Mouse (Mus musculus) liver, adult 2 months (tissue): ENCODE measurements around the gene Col4a1. TPM values are rescaled to one million over a fixed set of nuclear protein-coding genes. Genes with fewer than 3 reads are reported as not detected.

Experiments used
- DNase-seq: peaks from one replicate; pipeline ENCODE4 v3.0.0-alpha.2; 2011; ENCODE audit warnings: low read depth, low spot score; ENCODE audit errors: extremely low read depth
- H3K27ac ChIP-seq: fragments of 200-500 bp; replicated peaks from 2 replicates; pipeline ENCODE4 v1.5.1; 2012; ENCODE audit warnings: low read depth, mild to moderate bottlenecking, control low read depth, inconsistent platforms, low read length; ENCODE audit not compliant: insufficient read depth
- H3K27me3 ChIP-seq: fragments of 200-500 bp; 2 replicates; pipeline ENCODE4 v1.6.1; 2012; ENCODE audit warnings: mild to moderate bottlenecking, moderate library complexity, low read length, inconsistent platforms; ENCODE audit not compliant: control insufficient read depth, insufficient read depth
- H3K36me3 ChIP-seq: fragments of 200-500 bp; 2 replicates; pipeline ENCODE4 v1.6.1; 2012; ENCODE audit warnings: low read length, inconsistent platforms; ENCODE audit not compliant: control insufficient read depth, insufficient read depth
- H3K4me1 ChIP-seq: fragments of 200-500 bp; 2 replicates; pipeline ENCODE4 v1.6.1; 2011; ENCODE audit warnings: low read length; ENCODE audit not compliant: control insufficient read depth, insufficient read depth
- H3K4me3 ChIP-seq: fragments of 200-500 bp; 2 replicates; pipeline ENCODE4 v1.5.1; 2011; ENCODE audit warnings: low read depth, mild to moderate bottlenecking, control low read depth, low read length, moderate library complexity; ENCODE audit not compliant: insufficient read depth
- H3K79me2 ChIP-seq: fragments of 200-500 bp; 2 replicates; pipeline ENCODE4 v1.6.1; 2012; ENCODE audit warnings: inconsistent platforms, mild to moderate bottlenecking, low read length, moderate library complexity; ENCODE audit not compliant: control insufficient read depth, insufficient read depth
- H3K9ac ChIP-seq: fragments of 200-500 bp; 2 replicates; pipeline ENCODE4 v1.6.1; 2012; ENCODE audit warnings: low read depth, mild to moderate bottlenecking, control low read depth, inconsistent platforms, low read length
- CTCF ChIP-seq: fragments of 200-500 bp; IDR thresholded peaks from 2 replicates; pipeline ENCODE4 v1.5.1; 2011; ENCODE audit warnings: low read depth, low read length, control low read depth
- POLR2A ChIP-seq: fragments of 200-500 bp; IDR thresholded peaks from 2 replicates; pipeline ENCODE4 v1.6.1; 2011; ENCODE audit warnings: low read length, control low read depth; ENCODE audit not compliant: insufficient read depth; ENCODE audit errors: extremely low read depth
- WGBS: fragments of 180-500 bp; shearing (Covaris S2); methylation state at CpG from one replicate; pipeline ENCODE4 v1.1.7; 2018; 5-methylcytosine and 5-hydroxymethylcytosine counted together
- polyA plus RNA-seq: library from polyadenylated mRNA; depleted of rRNA; stranded (reverse); fragments of >200 nt; gene quantifications from 2 replicates; pipeline ENCODE4 v1.2.3, GENCODE M21; 2012; rRNA removed
- total RNA-seq: library from RNA; depleted of rRNA; stranded (reverse); fragments of >200 nt; gene quantifications from 2 replicates; pipeline ENCODE4 v1.2.3, GENCODE M21; 2014; rRNA removed

Col4a1 gene
- total RNA-seq, result 25.7 and 28.3 TPM in 2 replicates
- 21.8 and 29.1 TPM in 2 replicates for polyA plus RNA-seq

DNA sequence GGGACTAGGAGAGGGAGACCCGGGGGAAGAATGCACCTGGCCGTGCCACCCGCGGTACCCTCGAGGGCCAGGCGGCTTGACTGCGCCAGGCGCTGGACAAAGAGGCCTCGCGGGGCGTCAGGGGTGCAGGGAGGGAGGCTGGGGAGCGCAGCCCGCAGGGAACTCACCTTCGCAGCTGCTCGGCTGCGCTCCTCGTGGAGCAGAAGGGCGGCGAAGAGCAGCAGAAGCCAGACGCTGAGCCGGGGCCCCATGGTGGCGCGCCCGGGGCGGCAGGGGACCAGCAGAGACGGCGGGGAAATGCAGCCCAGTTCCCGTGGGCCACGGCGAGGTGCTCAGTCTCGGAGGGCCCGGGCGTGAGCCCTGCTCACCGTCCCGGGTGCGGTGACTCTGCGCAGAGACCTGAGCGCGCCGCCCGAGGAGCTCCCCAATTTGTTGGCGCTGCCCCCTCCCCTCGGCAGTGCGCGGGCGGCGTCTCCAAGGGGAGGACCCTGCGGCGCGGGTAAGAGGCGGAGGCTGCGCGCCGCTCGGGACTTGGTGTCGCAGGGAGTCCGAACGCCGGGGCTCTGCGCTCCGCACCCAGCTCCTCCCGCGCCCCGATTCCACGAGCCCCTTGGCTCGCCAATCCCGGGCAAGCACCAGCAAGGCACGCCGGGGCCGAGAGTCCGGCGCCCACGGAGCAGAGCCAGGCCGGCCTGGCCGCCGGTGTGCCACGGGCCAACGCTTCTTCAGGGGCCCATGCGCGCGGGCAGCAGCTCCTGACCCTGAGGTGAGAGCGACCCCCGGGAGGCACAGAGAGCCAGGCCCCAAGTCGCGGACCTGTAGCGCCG is at the start of gene Col4a1, which contains the start of gene Col4a2:
Gene Col4a1, minus strand, starts transcription at position 478 of the 827 bp plus-strand sequence.
Gene Col4a2, plus strand, starts transcription at position 457 of the 827 bp plus-strand sequence.
- 1% methylated on average over 83 of the region's 87 CpGs for WGBS
- DNase-seq, result no peak
- peak within 1 kb of the TSS; percentile 25 for H3K27ac ChIP-seq
- H3K9ac ChIP-seq, result peak within 1 kb of the TSS; percentile 85
- no peaks in the 10 kb centered on the region for H3K27me3 ChIP-seq
- no peaks in the 10 kb centered on the region for H3K36me3 ChIP-seq
- TF ChIP-seq POLR2A (0 out of 2 replicates have a peak, but pooled peaks have one; percentile 25), CTCF (no peak)
- peaks cover 12% of the 10 kb centered on the region; the same call in 1 of the 2 replicates for H3K79me2 ChIP-seq
- H3K4me1 ChIP-seq, result peaks cover 5% of the 10 kb centered on the region
- peak within 1 kb of the TSS; percentile 77 for H3K4me3 ChIP-seq

DNA sequence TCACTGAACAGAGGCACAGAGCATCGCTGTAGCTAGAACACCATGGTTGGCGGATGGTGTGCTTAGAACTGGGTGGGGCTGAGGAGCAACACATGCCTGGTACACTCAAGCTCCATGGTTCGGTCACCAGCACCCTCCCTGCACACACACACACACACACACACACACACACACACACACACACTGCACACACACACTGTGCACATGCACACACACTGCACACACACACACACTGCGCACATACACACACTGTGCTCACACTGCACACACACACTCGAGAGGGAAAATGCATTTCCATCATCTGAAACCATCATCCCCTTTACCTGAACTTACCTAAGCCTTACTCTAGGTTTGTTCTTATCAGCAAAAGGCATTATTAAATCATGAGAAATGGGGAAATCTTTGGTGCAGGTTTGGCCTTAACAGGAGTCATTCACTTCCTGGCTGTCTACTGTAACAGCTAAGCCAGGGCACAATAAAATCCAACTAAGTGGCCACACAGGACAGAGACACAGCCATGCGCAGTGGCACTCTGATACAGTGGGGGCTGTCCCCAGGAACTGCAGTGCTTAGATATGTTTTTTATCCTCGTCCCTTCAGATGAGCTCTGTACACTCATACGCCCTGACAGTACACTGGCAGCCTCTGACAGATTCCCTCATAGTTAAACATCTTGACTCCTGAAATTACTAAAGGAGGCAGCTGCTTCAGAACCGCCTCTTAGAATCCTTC is 49.1 kb upstream of the Col4a1 start:
- H3K27ac ChIP-seq, result no peak overlapping the region
- 89% methylated on average over 9 of the region's 9 CpGs for WGBS

DNA sequence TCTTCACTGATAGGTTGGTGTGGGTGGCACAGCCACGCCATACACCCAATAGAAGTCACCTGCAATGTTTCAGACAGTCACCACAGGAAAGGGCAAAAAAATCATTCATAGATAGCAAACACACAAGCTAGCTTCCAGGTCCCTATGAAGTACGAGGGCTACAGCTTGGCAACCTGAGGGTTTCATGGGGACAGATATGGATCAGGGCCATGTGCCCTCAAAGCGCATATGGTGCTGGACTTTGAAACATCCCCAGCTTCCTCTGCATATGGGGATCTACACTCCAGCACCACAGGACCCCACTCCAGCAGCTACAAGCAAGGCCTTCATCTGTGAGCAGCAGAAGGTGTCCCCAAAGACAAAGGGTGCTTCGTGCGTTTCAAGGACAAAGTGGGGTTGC is 47.2 kb upstream of the Col4a1 start:
- no peak overlapping the region for H3K27ac ChIP-seq
- DNase-seq, result no peak

More for the DNA sequence above, 49.1 kb upstream of the Col4a1 start:
- Histone ChIP-seq H3K27me3 (no peaks in the 10 kb centered on the region), H3K36me3 (no peaks in the 10 kb centered on the region), H3K79me2 (no peaks in the 10 kb centered on the region), H3K9ac (no peak overlapping the region), H3K4me1 (no peaks in the 10 kb centered on the region), H3K4me3 (no peak overlapping the region)
- DNase-seq, result no peak
- TF ChIP-seq POLR2A, result no peak
- TF ChIP-seq CTCF, result no peak

DNA sequence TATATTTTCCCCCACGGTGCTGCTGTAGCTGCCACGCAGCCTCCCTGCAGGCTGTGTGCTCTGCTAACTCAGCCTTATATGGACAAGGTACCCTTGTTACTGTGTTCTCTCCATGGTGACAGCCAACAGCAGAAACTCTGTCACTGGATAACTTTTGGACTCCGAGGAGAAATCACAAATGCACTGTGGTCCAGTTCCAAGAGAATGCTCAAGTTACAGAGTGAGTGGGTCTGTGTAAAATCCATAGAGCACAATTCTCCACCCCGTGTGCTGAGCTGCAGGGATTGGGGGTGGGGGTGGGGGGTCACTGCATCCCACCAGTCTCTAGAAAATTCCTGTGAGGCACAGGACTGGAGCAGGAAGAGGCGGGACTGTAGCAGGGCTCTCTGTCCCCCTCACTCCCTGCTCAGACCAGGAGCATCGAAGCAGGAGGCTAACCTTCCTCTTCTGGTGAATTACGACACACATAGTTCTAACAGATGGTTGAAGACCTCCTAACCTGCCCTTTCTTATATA is 45.4 kb upstream of the Col4a1 start:
- H3K4me3 ChIP-seq, result no peak overlapping the region
- H3K9ac ChIP-seq, result no peak overlapping the region
- TF ChIP-seq POLR2A (no peak), CTCF (no peak)
- no peaks in the 10 kb centered on the region for H3K79me2 ChIP-seq
- no peak overlapping the region for H3K27ac ChIP-seq
- WGBS, result 61% methylated on average over 7 of the region's 7 CpGs
- no peak for DNase-seq
- no peaks in the 10 kb centered on the region for H3K27me3 ChIP-seq
- no peaks in the 10 kb centered on the region for H3K4me1 ChIP-seq
- no peaks in the 10 kb centered on the region for H3K36me3 ChIP-seq

More for the DNA sequence above, 47.2 kb upstream of the Col4a1 start:
- Histone ChIP-seq H3K4me1 (no peaks in the 10 kb centered on the region), H3K36me3 (no peaks in the 10 kb centered on the region), H3K27me3 (no peaks in the 10 kb centered on the region), H3K79me2 (no peaks in the 10 kb centered on the region), H3K4me3 (no peak overlapping the region), H3K9ac (no peak overlapping the region)
- TF ChIP-seq POLR2A (no peak), CTCF (no peak)
- WGBS, result 93% methylated on average over 5 of the region's 5 CpGs

DNA sequence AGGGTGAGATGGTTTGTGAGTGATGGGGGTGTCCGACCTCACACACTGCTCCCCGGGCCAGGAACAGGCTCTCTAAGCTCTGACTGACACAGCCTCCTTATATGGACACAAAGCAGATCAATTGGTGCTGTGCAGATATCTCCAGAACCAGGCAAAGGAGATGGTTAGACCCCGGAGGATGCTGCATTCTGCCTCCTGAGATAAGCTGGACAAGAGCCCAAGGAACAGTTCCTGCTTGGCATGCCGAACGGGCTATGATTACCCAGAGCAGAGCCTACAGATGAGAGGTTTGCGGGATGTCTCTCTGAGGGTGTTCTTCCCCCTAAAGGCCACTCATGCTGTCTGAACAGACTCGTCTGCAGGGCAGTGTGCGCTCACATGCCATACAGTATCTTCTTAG is 44.1 kb upstream of the Col4a1 start:
- no peak overlapping the region for H3K4me3 ChIP-seq
- no peak overlapping the region for H3K27ac ChIP-seq
- 83% methylated on average over 8 of the region's 8 CpGs for WGBS
- no peak for TF ChIP-seq CTCF
- no peak for TF ChIP-seq POLR2A
- H3K36me3 ChIP-seq, result no peaks in the 10 kb centered on the region
- H3K4me1 ChIP-seq, result no peaks in the 10 kb centered on the region
- no peaks in the 10 kb centered on the region for H3K27me3 ChIP-seq
- H3K9ac ChIP-seq, result no peak overlapping the region
- no peaks in the 10 kb centered on the region for H3K79me2 ChIP-seq
- no peak for DNase-seq
